Mouse (Mus musculus): ENCODE measurements around the gene Dcaf4. TPM values are rescaled to one million over a fixed set of nuclear protein-coding genes. Genes with fewer than 3 reads are reported as not detected.

Dcaf4 gene
- total RNA-seq, 2 experiments from 2014 or later: 75.0 to 80.7 TPM

DNA sequence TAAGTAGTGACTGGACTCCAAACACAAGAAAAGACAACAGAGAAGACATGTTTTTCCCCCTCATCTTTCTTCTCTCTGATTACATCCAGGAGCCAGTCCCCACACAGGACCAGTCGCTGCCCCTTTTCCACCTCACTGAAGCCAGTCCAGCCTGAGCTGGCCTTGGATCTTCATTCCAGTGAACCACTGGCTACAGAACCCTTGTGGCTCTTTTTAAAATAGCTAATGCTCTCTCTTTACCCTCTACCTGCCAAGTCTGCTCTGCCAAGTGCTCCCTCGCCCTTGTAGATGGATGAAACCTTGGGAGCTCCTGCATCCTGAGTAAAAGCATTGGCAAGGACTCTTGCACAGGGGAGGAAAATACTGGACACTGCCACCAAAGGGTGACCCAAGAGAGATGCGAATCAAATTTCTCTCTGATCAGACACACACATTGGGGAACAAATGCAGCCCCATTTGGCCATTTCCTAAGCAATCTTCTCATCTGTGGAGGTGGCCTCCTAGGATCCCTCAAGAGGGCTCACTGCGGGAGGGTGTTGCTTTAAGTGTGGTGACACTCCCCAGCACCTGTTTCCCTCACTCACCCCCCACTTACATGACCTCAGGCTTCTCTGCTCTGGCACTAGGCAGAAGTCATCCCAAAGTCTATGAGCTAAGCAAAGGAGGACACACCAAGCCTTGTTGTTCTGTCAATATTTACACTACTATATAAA lies 24.9 kb upstream of the Dcaf4 start:
- DNase-seq (ENCODE audit: low spot score in 2 of 2): no peak

DNA sequence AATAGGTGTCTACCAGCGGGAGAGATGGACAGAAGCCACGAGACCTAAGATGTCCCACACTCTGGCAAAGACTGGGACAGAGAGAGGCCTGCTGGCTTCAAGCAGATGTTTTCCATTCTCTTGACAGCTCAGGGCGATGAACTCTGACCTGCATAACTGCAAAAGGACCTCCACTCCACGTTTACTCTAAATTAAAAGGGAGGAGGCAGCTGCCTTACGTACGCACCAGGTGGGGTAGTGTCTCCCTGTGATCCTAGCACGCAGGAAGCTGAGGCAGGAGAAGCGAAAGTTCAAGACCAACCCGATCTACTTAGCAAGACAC lies 24.3 kb upstream of the Dcaf4 start:
- DNase-seq (ENCODE audit: low spot score in 2 of 2): no peak

DNA sequence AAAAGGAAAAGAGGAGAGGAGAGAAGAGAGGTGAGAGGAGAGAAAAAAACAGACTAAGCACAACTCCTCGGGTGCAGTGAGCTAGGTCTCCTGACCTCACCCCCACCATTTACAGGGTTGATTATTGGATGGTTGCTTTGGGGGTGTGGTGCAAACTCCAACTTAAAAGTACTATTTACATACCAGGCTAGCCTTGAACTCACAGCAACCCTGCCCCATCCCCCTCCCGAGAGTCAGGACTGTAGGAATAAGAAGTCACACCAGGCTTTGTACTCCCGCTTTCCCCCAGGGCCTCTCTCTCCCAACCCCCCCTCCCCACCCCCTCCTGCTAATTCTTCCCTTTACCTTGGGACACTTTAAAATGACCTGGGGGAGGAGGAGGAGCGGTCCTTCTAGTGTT lies 23.9 kb upstream of the Dcaf4 start:
- no peak for DNase-seq (ENCODE audit: low spot score in 2 of 2)

DNA sequence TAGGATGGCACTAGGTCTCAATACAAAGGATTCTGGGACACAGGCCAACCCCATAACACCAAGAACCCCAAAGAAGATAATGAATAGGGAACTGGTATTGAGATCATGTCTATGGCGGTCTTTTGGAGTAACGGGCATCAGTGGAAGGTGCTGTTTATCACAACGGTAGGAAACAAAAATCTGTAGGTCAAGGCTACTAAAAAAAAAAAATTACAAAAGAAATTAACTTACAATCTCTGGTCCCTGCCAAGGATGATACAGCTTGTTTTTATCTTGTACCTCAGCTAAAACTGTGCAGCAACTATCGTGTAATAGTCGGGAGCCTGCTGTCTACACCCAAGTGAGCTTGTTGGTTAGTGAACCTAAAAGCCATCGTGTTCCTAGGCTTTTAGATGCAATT lies 23.5 kb upstream of the Dcaf4 start:
- no peak for DNase-seq (ENCODE audit: low spot score in 2 of 2)

DNA sequence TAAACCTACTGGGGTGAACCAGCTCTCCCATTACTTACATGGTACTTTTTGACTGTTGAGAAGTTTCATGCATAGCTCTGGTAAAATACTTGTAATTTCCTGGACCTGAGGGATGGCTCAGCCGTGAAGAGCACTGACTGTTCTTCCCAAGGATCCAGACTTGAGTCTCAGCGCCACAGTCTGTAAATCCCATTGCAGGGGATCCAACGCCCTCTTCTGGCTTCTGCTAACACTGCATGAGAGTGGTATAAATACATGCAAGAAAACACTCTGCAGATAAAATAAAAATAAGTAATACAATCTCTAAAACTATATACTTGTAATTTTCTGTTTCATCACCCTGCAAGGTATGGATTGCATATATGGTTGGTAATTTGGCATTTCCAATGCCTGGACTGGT lies 22.3 kb upstream of the Dcaf4 start:
- no peak for DNase-seq (ENCODE audit: low spot score in 2 of 2)

DNA sequence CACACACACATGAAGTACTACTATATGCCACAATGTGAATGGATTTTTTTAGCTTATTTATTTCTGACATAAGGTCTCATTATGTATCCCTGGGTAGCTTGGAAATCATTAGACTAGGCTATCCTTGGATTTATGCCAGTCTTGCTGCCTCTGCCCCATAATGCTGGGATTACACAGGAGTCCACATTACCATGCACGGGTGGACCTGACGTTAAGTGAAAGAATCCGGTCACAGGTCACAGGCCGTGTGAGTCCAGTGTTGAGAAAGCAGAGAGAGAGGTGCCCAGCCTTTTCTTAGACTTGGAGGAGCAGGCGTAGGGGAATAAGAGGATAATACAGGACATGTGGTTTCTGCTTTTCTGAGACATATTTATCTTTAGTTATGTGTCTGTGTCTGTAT lies 21.0 kb upstream of the Dcaf4 start:
- DNase-seq (ENCODE audit: low spot score in 2 of 2): no peak

DNA sequence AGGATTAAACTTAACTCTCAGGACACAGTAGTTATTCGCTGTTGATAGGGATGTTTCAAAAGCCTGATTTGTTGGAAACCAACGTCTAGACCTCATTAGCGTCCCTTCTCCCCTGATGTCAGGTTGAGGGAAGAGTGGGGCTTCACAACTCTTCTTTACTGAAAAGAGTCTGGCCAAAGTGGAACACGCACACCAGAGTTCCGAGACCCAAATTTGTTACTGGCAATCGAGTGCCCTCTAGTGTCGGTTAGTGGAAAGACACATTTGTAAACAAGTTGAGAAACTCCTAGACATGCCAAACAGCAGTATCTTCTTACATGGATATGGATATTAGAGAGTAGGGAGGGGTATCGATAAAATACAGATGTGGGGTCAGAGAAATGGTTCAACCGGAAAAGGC lies 18.1 kb upstream of the Dcaf4 start:
- peak in 1 of 2 experiments; percentile 36 for DNase-seq (ENCODE audit: low spot score in 2 of 2)

DNA sequence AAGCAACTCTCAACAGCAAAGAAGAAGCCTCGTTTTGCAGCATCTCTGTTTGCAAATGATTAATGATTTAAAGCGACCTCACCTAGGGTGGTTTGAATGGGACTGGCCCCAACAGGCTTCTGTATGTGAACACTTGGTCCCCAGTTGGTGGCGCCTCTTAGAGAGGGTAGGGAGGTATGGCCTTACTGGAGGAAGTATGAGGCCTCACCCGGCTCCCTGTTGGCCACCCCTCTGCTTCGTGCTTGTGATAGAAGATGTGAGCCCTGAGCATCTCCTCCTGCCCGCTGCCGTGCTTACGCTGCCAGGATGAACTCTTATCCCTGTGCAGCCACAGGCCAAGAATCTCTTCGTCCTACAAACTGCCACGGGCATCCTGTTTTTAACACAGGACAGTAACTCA lies 13.7 kb upstream of the Dcaf4 start:
- no peak for DNase-seq (ENCODE audit: low spot score in 2 of 2)

DNA sequence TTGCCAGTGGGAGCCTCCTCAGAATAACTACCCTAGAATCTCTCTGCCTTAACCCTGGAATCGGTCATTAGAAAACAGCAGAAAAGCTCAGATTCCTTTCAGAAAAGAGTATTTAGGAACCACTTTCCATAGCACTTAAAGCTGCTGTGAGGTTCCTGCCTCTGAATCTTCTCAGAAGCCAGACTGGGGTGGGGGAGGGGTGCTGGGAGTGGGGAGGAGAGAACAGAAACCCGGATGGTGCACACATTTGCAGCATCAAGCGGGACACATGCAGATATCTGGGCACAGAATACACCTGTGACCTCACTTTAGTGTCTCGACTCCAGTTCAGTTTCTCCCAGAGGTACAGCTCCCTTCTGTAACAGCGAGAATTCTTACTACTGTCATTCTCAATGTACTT lies 9.7 kb upstream of the Dcaf4 start:
- DNase-seq (ENCODE audit: low spot score in 2 of 2): no peak

DNA sequence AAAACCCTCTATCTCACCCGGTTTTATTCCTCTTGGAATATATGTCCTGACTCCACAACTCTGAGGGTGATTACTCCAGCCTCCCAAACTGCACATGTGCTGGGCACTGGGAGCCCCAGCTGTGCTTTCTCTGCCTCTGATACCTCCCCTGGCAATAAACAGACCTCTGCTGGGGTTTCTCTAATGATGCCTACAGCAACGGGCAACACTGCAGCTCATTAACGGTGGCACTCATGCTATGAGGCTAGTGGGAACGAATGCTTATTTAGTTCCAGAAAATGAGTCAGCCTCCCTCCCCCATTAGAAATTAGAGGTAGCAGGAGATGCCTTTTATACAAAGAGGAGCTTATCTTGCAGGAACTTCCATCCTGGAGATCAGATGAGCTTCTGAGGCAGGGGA lies 7.5 kb upstream of the Dcaf4 start:
- DNase-seq (ENCODE audit: low spot score in 2 of 2): no peak

DNA sequence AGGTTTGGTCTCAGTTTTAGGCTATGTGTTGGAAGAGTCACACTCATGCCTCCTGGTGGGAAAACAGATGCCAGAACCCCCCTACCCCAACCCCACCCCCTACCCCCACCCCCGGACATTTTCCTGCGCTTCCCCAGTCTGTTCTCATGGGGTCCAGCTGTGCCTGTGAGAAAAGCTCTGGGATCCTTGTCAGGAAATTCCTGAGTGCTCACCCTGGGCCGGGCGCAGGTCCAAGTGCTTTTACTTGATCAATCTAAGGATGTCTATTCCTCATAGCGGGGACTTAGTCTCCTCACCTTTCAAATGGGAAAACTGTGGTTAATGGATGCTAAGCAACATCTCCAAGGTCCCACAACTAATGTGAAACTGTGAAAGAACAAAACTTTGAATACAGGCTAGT lies 7.1 kb upstream of the Dcaf4 start:
- DNase-seq (ENCODE audit: low spot score in 2 of 2): no peak

DNA sequence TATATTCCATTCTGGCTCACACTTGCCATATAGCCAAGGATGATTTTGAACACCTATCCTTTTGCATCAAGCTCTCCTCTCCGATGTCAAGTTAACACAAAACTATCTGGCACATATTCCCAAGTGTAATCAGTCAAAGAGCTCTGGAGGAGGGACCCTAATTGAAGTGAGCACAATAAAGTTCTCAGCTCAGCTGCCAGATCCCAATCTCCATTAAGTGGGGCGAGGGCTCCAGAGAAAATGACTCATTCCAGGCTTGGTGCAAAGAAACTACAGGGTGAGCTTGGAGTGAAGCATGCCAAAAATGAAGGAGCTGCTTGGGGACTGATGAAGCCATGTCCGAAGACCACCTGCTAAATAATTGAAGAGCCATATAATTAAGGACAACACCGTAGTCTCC lies 6.0 kb upstream of the Dcaf4 start:
- no peak for DNase-seq (ENCODE audit: low spot score in 2 of 2)

DNA sequence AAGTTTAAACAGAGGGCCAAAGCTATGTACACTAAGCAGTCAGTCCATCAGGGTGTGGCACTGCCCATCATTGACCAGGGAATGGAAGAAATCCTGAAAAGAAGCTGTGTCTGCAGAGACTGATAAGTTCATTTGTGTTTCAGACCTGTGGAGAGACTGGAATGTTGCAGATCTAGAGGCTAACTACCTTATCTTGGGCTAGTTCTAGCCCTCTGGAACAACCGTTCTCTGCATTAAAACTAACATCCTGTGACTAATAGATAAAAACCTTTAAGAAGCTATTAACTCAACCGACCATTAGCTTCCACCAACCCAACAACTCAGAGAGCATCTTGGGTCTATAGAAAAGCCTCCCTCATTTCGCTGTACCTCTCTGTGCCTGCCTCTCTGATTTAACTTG lies 2.7 kb upstream of the Dcaf4 start:
- no peak for DNase-seq (ENCODE audit: low spot score in 2 of 2)

DNA sequence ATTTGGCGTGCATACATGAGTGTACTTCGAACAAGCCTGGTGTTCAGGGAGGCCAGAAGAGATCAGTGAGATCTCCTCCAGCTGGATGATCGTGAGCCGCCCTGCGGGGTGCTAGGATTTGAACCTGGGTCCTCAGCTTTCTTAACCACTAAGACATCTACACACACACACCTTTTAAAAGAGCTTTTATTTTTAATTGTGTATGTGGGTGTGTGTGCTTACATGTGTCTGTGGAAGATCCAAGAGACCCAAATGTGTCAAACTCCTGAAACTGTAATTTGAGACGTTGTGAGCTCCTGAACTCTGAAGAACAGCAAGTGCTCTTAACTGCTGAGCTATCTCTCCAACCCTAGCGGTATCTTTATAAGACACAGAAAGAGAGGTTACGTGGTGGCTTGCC lies 817 bp downstream of the Dcaf4 start:
- no peak for DNase-seq (ENCODE audit: low spot score in 2 of 2)

DNA sequence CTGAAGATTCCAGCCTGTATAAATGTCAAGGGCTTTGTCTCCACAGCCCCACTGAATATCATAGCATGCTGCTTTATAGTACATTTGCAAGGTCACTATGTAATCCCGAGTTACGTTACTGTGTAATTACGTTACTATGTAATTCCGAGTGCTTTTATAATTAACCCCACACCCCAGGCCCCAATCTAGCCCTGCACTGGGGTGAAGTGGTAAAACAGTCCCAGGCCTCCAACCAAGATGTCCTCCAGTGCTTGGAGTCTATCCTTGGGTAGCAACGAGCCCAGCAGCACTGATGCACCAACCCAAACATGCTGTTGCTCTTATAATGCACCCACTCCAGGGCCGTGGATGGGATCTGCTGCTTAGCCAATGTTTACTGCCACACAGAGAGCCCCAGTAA lies 2.8 kb downstream of the Dcaf4 start:
- no peak for DNase-seq (ENCODE audit: low spot score in 2 of 2)

DNA sequence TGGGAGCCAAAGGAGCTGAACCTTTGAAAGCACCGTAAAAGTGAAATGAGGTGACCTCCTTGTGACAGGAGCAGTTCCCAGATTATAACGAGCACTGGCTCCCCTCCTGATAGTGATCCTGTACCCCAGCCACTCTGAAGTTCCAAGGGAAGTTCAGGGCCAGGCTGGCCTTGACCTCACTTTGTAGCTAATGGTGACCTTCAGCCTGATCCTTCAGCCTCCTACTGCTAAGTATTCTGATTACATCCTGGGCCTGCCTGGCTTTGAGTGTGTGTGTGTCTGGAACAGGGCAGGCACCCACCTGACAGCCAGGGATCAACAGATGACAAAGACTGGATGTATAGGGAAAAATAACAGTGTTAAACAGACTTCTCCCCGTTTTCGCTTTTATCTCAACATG lies 3.6 kb downstream of the Dcaf4 start:
- no peak for DNase-seq (ENCODE audit: low spot score in 2 of 2)

DNA sequence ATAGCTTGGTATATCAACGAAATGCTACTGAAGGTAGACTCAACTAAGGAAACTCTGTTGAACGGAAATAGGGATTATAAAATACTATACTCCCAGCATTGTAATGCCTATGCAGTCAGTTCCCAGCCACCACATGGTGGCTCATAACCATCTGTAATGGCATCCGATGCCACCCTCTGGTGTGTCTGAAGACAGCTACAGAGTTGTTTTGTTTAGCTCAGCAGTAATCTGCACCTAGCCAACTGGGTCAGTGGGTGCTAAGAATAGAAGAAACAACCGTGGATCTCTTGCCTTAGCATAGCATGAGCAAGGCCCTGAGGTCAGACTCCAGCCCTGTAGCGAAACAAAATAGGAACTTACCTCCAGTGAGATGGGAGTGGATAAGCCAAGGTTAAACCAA lies 4.1 kb downstream of the Dcaf4 start:
- no peak for DNase-seq (ENCODE audit: low spot score in 2 of 2)

DNA sequence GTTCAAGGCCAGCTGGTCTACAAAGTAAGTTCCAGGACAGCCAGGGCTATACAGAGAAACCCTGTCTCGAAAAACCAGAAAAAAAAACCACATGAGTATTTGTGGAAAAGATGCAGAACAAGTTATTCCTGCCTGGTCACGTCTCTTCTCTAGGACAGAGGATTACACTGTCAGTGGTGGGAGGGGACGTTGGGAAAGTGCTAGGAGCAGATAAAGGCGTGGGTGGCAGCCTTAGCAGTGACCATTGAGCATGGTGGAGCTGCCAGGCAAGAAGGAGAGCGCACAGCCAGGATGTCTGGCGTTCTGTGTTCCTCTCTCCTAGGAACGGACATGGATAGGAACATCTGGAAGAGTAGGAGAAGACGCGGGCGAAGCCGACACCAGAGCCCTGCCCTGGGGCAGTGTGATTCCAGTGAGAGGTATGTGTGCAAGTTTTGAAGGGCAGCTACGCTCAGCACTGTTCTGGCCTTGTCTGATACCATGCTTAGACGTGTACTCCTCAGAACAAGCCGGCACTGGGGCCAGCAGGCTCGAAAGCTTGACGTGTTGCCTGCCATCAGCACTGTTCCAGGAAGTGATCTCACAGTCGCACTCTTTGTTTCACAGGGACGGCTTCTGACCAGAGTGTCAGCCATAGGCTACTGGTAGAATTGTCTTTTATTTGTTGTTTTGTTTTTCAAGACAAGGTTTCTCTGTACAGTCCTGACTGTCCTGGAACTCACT lies 5.7 kb downstream of the Dcaf4 start:
- no peak for DNase-seq (ENCODE audit: low spot score in 2 of 2)

DNA sequence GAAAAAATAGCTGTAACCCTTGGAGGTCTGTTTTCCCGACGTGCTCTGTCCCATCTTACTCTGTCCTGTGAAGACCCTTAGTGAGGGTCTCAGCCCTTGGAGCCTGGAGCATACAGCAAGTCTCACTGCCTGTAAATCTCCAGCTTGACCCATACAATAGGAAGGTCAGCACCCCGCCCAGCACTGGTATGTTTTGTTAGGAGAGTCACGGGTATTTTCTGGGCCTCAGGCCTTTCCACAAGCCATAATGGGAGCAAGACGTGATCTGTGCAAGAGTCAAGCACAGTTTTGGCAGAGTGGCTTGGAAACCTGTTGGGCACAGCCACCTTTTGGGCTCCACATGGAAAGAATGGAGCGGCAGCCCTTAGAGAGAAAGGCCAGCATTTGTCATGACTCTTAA lies 7.5 kb downstream of the Dcaf4 start:
- no peak for DNase-seq (ENCODE audit: low spot score in 2 of 2)

DNA sequence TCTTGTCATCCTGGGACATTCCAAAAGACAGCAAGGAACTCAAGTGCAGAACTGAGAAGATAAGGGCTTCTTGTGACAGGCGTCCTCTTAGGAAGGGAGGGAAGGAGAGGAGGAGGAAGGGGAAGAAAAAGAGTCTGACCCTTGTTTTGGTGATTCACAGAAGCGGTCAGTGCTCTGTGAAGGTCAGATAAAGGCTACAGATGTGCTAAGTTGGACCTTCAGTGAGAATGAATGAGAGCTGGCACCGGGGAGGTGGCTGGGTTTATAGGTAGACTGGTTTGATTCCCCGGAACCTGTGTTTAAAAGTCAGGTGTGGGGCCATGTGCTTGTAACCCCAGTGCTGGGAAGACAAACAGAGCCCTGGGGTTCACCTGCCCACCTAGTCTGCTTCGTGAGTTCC lies 8.4 kb downstream of the Dcaf4 start:
- no peak for DNase-seq (ENCODE audit: low spot score in 2 of 2)

DNA sequence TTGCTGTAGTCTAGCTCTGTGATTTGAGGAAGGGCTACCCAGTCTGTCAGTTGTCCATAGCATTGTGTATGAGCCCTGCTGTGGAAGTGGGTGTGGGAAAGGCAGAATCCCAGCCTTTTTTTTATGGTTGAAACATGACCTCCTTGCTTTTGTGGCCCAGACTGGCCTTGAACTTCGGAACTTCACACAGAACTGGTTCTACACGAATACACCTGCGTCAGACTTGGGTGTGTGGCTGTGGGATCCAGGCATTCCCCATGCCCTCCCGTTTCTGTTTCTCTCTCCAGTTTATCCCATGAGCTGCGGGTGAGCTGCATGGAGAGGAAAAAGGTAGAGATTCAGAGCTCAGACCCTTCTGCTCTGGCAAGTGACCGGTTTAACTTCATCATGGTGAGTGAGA lies 11.7 kb downstream of the Dcaf4 start:
- no peak for DNase-seq (ENCODE audit: low spot score in 2 of 2)

DNA sequence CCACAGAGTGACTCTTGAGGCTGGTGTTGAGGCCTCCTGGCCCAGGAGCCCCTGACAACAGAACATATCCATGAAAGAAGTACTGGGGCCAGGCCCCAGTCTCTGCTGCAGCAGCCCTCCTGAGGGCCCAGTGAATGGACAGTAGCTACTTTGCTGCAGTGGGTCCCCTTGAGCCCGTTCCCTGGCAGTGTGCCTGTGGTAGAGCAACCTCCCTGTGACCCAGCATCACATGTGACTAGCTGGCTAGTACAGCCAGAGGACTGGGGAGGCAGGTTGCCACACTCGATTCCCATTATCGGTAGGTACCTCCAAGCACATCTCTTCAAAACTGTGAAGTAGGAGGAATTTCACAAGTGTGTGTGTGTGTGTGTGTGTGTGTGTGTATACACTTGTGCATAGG lies 12.7 kb downstream of the Dcaf4 start:
- no peak for DNase-seq (ENCODE audit: low spot score in 2 of 2)

DNA sequence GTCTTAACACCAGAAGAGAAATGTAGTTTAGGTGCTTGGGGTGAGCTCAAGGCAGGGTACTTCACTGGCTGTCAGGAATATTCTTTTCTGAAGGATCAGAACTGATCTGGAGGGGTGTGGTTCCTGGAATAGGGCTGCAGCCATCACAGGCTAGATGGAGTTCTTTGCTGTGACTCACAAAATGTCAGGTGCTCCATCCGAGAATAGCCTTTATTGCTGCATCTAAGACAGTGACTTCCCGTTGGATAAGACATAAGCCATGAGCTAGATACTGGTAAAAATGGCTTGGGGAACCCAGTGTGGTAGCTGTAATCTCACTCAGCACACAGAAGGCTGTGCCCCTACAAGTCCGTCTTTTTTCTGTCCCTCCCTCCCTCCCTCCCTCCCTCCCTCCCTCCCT lies 13.9 kb downstream of the Dcaf4 start:
- no peak for DNase-seq (ENCODE audit: low spot score in 2 of 2)

Data from adrenal gland, postnatal 4 days (tissue).